Mouse (Mus musculus) cerebellum, postnatal 10 days (tissue): ENCODE results near the gene Cryz.

Experiments used
- DNase-seq, 2 experiments: peaks; one replicate each; pipeline ENCODE4 v3.0.0; 2021; ENCODE audit warnings: mixed read lengths in 2 of 2

Cryz gene

GRCm38 (mm10) chr3:154596488-154596933, at the start of gene Cryz:
TSS of gene Cryz (plus strand) at chr3:154596711.
- peak; percentile 96 to 98 for DNase-seq

GRCm38 (mm10) chr3:154547549-154548426, 48.7 kb upstream of the Cryz start:
- no peak for DNase-seq

GRCm38 (mm10) chr3:154548868-154549301, 47.6 kb upstream of the Cryz start:
- no peak for DNase-seq

- no peak for DNase-seq
These were observed 46.0 kb upstream of the Cryz start for GRCm38 (mm10) chr3:154550326-154551034.

GRCm38 (mm10) chr3:154551035-154551411, 45.5 kb upstream of the Cryz start:
- no peak for DNase-seq

GRCm38 (mm10) chr3:154562192-154562591, 34.3 kb upstream of the Cryz start:
- DNase-seq, result no peak

- no peak for DNase-seq
These were observed 31.1 kb upstream of the Cryz start for GRCm38 (mm10) chr3:154565437-154565836.

- DNase-seq, result peak in 1 of 2 experiments; percentile 38
These were observed 26.4 kb upstream of the Cryz start for GRCm38 (mm10) chr3:154570029-154570575.

GRCm38 (mm10) chr3:154570786-154571185, 25.7 kb upstream of the Cryz start:
- DNase-seq, result peak; percentile 18 to 27

GRCm38 (mm10) chr3:154572341-154572972, 24.1 kb upstream of the Cryz start:
- DNase-seq, result peak; percentile 89 to 90

- DNase-seq, result no peak
These were observed 22.8 kb upstream of the Cryz start for GRCm38 (mm10) chr3:154573666-154574065.

- no peak for DNase-seq
These were observed 18.6 kb upstream of the Cryz start for GRCm38 (mm10) chr3:154577895-154578294.

- DNase-seq, result no peak
These were observed 12.2 kb upstream of the Cryz start for GRCm38 (mm10) chr3:154584351-154584750.

- no peak for DNase-seq
These were observed 5.5 kb upstream of the Cryz start for GRCm38 (mm10) chr3:154590971-154591370.

GRCm38 (mm10) chr3:154591621-154592020, 4.9 kb upstream of the Cryz start:
- no peak for DNase-seq

GRCm38 (mm10) chr3:154593596-154593995, 2.9 kb upstream of the Cryz start:
- DNase-seq, result no peak

- no peak for DNase-seq
These were observed 2.4 kb upstream of the Cryz start for GRCm38 (mm10) chr3:154594156-154594555.

- peak; percentile 99 for DNase-seq
These were observed 533 bp downstream of the Cryz start, which contains the start of gene Tyw3 for GRCm38 (mm10) chr3:154596934-154597554. TSS of gene Tyw3 (minus strand) at chr3:154597104.

GRCm38 (mm10) chr3:154597561-154597960, 1.1 kb downstream of the Cryz start:
- DNase-seq, result peak in 1 of 2 experiments; percentile 8

GRCm38 (mm10) chr3:154602141-154602540, 5.6 kb downstream of the Cryz start:
- DNase-seq, result no peak

GRCm38 (mm10) chr3:154604871-154605270, 8.4 kb downstream of the Cryz start:
- DNase-seq, result no peak

- DNase-seq, result no peak
These were observed 11.4 kb downstream of the Cryz start for GRCm38 (mm10) chr3:154607896-154608295.
